Mouse (Mus musculus) brain, embryonic 14.5 days (tissue): ENCODE data around the gene Ap5m1. TPM values are rescaled to one million over a fixed set of nuclear protein-coding genes. Genes with fewer than 3 reads are reported as not detected.

ENCODE experiments used
- DNase-seq: peaks from one replicate; pipeline ENCODE4 v3.0.0-alpha.2; 2011; ENCODE audit warnings: low read depth
- CTCF ChIP-seq: fragments of 200-500 bp; IDR thresholded peaks from 2 replicates; pipeline ENCODE4 v1.5.1; 2012; ENCODE audit warnings: inconsistent platforms, mild to moderate bottlenecking, moderate library complexity, borderline replicate concordance; ENCODE audit not compliant: insufficient read depth, insufficient read length; ENCODE audit errors: extremely low read depth
- POLR2A ChIP-seq: fragments of 200-500 bp; IDR thresholded peaks from 2 replicates; pipeline ENCODE4 v1.6.1; 2012; ENCODE audit warnings: mild to moderate bottlenecking, inconsistent platforms, borderline replicate concordance; ENCODE audit not compliant: poor library complexity, insufficient read depth, insufficient read length, severe bottlenecking; ENCODE audit errors: extremely low read depth
- polyA plus RNA-seq: library from polyadenylated mRNA; depleted of rRNA; stranded (reverse); fragments of >200 nt; gene quantifications from 2 replicates; pipeline ENCODE4 v1.2.3, GENCODE M21; 2012; rRNA removed

The Ap5m1 gene
- 19.9 and 22.3 TPM in 2 replicates for polyA plus RNA-seq

- peak; percentile 67 for DNase-seq
- TF ChIP-seq POLR2A: no peak
- no peak for TF ChIP-seq CTCF
Observed at GRCm38 (mm10) chr14:49065529-49066273, at the start of gene Ap5m1. TSS of gene Ap5m1 (plus strand) at chr14:49066097.

GRCm38 (mm10) chr14:49019765-49020164, 46.1 kb upstream of the Ap5m1 start:
- no peak for TF ChIP-seq POLR2A
- no peak for TF ChIP-seq CTCF
- DNase-seq: no peak

- no peak for TF ChIP-seq POLR2A
- no peak for TF ChIP-seq CTCF
- no peak for DNase-seq
Observed at GRCm38 (mm10) chr14:49027040-49027778, 38.7 kb upstream of the Ap5m1 start.

GRCm38 (mm10) chr14:49027779-49028368, 38.0 kb upstream of the Ap5m1 start:
- DNase-seq: peak; percentile 39
- TF ChIP-seq CTCF (no peak), POLR2A (no peak)

GRCm38 (mm10) chr14:49028991-49029390, 36.9 kb upstream of the Ap5m1 start:
- TF ChIP-seq CTCF (no peak), POLR2A (no peak)
- no peak for DNase-seq

- DNase-seq: no peak
- TF ChIP-seq POLR2A (no peak), CTCF (no peak)
Observed at GRCm38 (mm10) chr14:49045610-49046009, 20.3 kb upstream of the Ap5m1 start.

GRCm38 (mm10) chr14:49049492-49049891, 16.4 kb upstream of the Ap5m1 start:
- no peak for DNase-seq
- TF ChIP-seq POLR2A (no peak), CTCF (no peak)

GRCm38 (mm10) chr14:49063838-49064237, 2.1 kb upstream of the Ap5m1 start:
- TF ChIP-seq CTCF (no peak), POLR2A (no peak)
- DNase-seq: no peak

- peak; percentile 99 for DNase-seq
- TF ChIP-seq POLR2A (peak; percentile 99), CTCF (no peak)
Observed at GRCm38 (mm10) chr14:49066274-49066823, 452 bp downstream of the Ap5m1 start, which contains the start of gene Exoc5. TSS of gene Exoc5 (minus strand) at chr14:49066653.

GRCm38 (mm10) chr14:49072837-49073236, 6.9 kb downstream of the Ap5m1 start:
- no peak for DNase-seq
- TF ChIP-seq POLR2A: no peak
- TF ChIP-seq CTCF: no peak

GRCm38 (mm10) chr14:49073896-49074295, 8.0 kb downstream of the Ap5m1 start:
- no peak for TF ChIP-seq CTCF
- TF ChIP-seq POLR2A: no peak
- no peak for DNase-seq
